Mouse (Mus musculus) heart, embryonic 10.5 days (tissue): Measurements from ENCODE around the gene Tapbp. TPM values are rescaled to one million over a fixed set of nuclear protein-coding genes. Genes with fewer than 3 reads are reported as not detected.
"Not testable (repeated sequence)": the region's sequence is repeated elsewhere in the genome, so short reads cannot be mapped to it uniquely, and the experiment has no call there.

ENCODE experiments used
- DNase-seq: peaks from one replicate; pipeline ENCODE4 v3.0.0-alpha.2; 2017; ENCODE audit warnings: low spot score
- H3K27ac ChIP-seq: fragments of 300-500 bp; sonication (generic); 2 replicates; pipeline ENCODE4 v1.5.1; 2016; ENCODE audit warnings: mild to moderate bottlenecking
- H3K27me3 ChIP-seq: fragments of 300-500 bp; sonication (generic); 2 replicates; pipeline ENCODE4 v1.6.1; 2016; ENCODE audit warnings: mild to moderate bottlenecking; ENCODE audit not compliant: poor library complexity, insufficient read depth, severe bottlenecking
- H3K36me3 ChIP-seq: fragments of 300-500 bp; sonication (generic); 2 replicates; pipeline ENCODE4 v1.6.1; 2016; ENCODE audit warnings: mild to moderate bottlenecking, moderate library complexity
- H3K4me1 ChIP-seq: fragments of 300-500 bp; sonication (generic); 2 replicates; pipeline ENCODE4 v1.6.1; 2016; ENCODE audit warnings: mild to moderate bottlenecking
- H3K4me3 ChIP-seq: fragments of 300-500 bp; sonication (generic); 2 replicates; pipeline ENCODE4 v1.5.1; 2016; ENCODE audit warnings: mild to moderate bottlenecking, moderate library complexity
- H3K9me3 ChIP-seq: fragments of 300-500 bp; sonication (generic); 2 replicates; pipeline ENCODE4 v1.6.1; 2016; ENCODE audit warnings: mild to moderate bottlenecking, moderate library complexity
- WGBS: fragments of 180-500 bp; shearing (Covaris S2); methylation state at CpG from one replicate; pipeline ENCODE4 v1.1.7; 2016; 5-methylcytosine and 5-hydroxymethylcytosine counted together
- polyA plus RNA-seq: library from polyadenylated mRNA; unstranded; fragments of >200 nt; fragmentation: Nextera tagmentation; extraction: Ambion mirVana; gene quantifications from 2 replicates; pipeline ENCODE4 v1.2.1, GENCODE M21; 2016

Gene Tapbp
- 13.9 and 20.5 TPM in 2 replicates for polyA plus RNA-seq

DNA sequence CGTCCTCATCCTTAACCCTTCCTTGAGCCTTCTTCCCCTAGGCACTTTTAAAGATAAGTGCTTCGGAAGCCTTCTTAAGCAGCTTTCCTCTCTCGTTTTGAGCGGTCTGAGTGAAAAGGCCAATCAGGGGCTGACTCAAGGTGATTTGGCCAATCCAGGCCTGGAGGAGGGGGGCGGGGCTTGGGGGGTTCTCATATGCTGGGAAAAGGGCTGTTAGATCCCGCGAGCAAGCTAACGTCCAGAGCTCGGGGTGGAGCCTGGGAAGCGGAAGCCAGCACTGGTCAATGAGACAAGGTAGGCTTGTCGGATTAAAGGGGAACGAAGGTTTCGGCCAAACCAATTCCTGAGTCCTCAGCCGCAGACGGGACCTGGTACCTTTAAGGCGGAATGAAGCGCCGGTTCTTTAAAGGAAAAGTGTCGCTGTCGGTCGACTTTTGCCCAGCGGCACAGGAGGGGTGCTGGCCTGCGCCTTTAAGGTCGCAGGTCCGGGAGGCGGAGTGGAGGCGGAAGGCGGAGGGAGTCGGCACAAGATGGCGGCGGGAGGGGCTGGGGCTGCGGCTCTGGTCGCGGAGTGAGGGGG lies at the start of gene Tapbp, which contains the start of gene Zbtb22:
Gene Tapbp (plus strand): TSS at position 229 of the 580 bp plus-strand sequence.
Gene Zbtb22 (plus strand): TSS at position 234 of the 580 bp plus-strand sequence.
- peak within 1 kb of the TSS; percentile 97 for H3K27ac ChIP-seq
- peaks cover 62% of the 10 kb centered on the region for H3K36me3 ChIP-seq
- peak within 1 kb of the TSS; percentile 81 for H3K4me3 ChIP-seq
- peak; percentile 100 for DNase-seq
- under 1% methylated on average over 34 of the region's 34 CpGs for WGBS
- H3K27me3 ChIP-seq: no peaks in the 10 kb centered on the region
- no peaks in the 10 kb centered on the region for H3K9me3 ChIP-seq
- peaks cover 56% of the 10 kb centered on the region for H3K4me1 ChIP-seq

DNA sequence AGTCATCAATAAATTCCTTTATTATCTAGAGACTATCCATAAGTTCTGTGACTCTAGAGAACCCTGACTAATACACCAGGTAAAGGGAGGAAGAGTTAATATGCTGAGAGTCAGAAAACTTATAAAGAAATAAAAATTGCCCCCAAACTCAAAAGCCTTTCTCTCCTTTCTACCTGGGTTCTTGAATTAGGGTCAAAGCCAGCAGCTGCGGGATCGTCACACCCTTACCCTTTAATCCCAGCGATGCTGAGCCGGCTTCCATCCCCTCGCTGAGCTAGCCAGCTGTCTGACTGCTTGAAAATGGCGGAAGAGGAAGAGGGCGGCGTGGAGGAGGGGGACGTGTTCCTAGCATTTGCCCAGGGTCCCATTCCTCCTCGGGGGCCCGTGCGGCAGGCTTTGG lies 42.2 kb upstream of the Tapbp start, which contains the start of gene Gm7029:
Gene Gm7029 (plus strand): TSS at position 301 of the 400 bp plus-strand sequence.
- H3K27me3 ChIP-seq, H3K4me3 ChIP-seq, H3K9me3 ChIP-seq, H3K4me1 ChIP-seq, H3K27ac ChIP-seq, DNase-seq: not testable (repeated sequence)
- H3K36me3 ChIP-seq: peaks cover 32% of the 10 kb centered on the region
- 54% methylated on average over 4 of the region's 12 CpGs for WGBS

DNA sequence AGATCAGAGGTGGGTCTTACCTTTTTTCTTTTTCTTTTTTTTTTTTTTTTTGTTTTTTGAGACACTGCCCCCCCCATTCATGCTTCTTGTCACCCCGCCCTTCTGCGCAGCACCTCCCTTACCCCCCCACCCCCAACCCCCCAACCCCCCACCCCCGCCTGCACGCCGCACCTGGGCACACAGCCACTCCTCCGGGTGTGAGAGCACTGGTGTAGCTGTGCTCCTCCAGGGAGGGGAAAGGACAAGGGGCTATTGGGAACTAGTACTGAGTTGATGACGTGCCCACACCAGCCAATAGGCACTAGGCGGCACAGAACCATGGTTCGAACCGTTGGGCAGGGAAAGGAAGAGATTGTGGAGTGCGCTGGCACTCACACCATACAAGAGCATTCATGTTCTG lies 41.3 kb upstream of the Tapbp start:
- H3K27ac ChIP-seq: no peak overlapping the region
- 84% methylated on average over 11 of the region's 11 CpGs for WGBS

DNA sequence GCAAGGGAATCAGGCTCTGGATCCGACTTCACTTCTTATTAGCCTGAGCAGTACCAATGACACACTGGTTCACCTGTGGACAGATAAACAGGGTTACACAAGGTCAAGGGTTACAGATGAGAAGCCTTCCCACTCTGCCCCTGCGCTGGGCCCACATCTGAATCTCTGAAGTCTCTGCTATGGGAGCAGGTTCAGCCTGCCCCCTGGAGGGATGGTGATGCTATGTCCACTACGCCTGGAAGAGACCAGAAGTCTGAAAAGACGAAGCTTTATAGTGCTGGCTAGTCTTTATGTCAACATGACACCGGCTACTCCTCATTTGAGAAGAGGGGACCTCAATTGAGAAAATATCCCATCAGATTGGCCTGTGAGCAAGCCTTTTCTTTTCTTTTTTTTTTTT lies 39.9 kb upstream of the Tapbp start:
- not testable (repeated sequence) for H3K27ac ChIP-seq, H3K4me1 ChIP-seq, H3K27me3 ChIP-seq, DNase-seq, H3K4me3 ChIP-seq, H3K9me3 ChIP-seq
- 76% methylated on average over 5 of the region's 5 CpGs for WGBS
- H3K36me3 ChIP-seq: peaks cover 49% of the 10 kb centered on the region

More for the DNA sequence above, 41.3 kb upstream of the Tapbp start:
- Histone ChIP-seq H3K36me3 (peaks cover 40% of the 10 kb centered on the region), H3K9me3 (no peaks in the 10 kb centered on the region), H3K4me1 (no peaks in the 10 kb centered on the region), H3K27me3 (no peaks in the 10 kb centered on the region), H3K4me3 (no peak overlapping the region)
- no peak for DNase-seq

DNA sequence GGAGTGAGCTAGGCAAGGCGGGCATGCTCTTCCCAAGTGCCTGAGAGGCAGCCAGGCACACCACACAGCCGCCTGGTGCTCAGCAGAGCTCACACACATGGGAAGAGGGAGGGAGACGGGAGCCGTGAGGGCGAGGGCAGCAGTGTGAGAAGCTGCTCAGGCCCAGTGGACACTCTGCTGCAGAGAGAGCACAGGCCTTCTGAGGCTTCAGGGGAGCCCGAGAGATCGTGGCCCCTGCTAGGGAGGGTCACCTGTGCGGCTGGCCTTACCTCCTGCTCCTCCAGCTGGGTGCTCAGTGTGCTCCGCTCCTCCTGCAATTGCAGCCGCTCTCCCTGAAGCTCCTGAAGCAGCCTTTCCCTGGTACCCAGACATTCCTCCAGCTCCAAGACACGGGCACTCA lies 31.4 kb upstream of the Tapbp start:
- H3K4me3 ChIP-seq, H3K9me3 ChIP-seq, H3K27me3 ChIP-seq, DNase-seq, H3K27ac ChIP-seq: not testable (repeated sequence)
- WGBS: 90% methylated on average over 10 of the region's 11 CpGs
- Histone ChIP-seq H3K4me1 (peaks cover 10% of the 10 kb centered on the region), H3K36me3 (peaks cover 63% of the 10 kb centered on the region)

DNA sequence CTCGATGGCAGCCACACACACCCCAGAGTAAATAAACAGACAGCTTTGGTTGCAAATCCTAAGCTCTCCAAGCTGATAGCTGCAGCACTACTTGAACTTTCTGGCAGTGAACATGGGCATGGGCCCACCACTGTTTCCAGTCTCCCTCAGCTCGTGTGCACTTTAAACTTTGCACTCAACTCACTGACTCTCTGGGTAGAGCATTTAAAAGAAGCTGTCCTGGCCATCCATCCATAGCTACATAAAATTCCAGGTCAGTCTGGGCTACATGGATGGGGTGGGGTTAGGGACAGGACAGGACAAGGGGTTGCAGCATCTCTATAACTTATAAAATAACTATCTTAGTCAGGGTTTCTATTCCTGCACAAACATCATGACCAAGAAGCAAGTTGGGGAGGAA lies 27.9 kb upstream of the Tapbp start:
- H3K4me3 ChIP-seq, H3K9me3 ChIP-seq, H3K27me3 ChIP-seq, DNase-seq, H3K27ac ChIP-seq: not testable (repeated sequence)
- peaks cover 35% of the 10 kb centered on the region for H3K36me3 ChIP-seq
- 29% methylated on average over 2 of the region's 2 CpGs for WGBS
- peaks cover 11% of the 10 kb centered on the region for H3K4me1 ChIP-seq

DNA sequence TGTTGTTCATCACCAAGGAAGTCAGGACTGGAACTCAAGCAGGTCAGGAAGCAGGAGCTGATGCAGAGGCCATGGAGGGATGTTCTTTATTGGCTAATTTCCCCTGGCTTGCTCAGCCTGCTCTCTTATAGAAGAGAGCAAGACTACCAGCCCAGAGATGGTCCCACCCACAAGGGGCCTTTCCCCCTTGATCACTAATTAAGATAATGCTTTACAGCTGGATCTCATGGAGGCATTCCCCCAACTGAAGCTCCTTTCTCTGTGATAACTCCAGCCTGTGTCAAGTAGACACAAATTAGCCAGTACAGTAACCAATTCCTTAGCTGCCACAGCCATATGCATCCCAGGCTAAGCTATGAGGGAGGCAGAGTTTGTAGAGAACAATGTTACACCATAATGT lies 27.5 kb upstream of the Tapbp start:
- Histone ChIP-seq H3K4me1 (peaks cover 11% of the 10 kb centered on the region), H3K36me3 (peaks cover 31% of the 10 kb centered on the region)
- not testable (repeated sequence) for H3K27me3 ChIP-seq, H3K9me3 ChIP-seq, DNase-seq, H3K27ac ChIP-seq, H3K4me3 ChIP-seq

DNA sequence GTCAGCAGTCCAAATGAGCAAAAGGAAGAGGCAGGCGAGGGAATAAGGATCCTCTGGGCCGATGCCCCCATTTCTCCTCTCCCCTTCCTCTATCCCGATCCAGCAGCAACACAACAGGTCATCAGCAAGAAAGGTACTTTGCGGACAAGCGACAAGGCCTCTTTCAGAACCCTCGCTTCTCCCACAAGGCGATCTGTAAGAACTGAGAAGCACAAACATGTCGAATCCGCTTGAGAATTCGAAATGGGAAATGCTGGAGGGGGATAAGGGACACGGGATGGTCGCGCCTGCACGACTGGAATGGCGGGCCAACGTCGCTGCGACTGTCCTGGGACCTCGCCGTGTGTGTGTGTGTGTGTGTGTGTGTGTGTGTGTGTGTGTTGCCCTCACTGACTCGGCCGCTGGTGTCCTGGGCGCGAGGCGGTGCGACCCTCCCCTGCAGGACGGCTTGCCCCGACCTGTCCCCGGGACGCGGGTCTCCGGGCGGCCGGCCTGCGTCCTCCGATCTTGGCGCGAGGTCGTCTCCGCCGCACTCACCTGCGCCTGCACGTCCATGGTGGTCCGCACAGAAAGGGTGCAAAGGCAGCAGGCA lies 25.7 kb upstream of the Tapbp start:
- Histone ChIP-seq H3K27ac (peak overlapping the region; percentile 89), H3K4me3 (peak overlapping the region; percentile 77), H3K4me1 (peaks cover 11% of the 10 kb centered on the region), H3K36me3 (peaks cover 19% of the 10 kb centered on the region)
- WGBS: under 1% methylated on average over 42 of the region's 44 CpGs
- H3K9me3 ChIP-seq, H3K27me3 ChIP-seq: not testable (repeated sequence)
- DNase-seq: peak; percentile 73

DNA sequence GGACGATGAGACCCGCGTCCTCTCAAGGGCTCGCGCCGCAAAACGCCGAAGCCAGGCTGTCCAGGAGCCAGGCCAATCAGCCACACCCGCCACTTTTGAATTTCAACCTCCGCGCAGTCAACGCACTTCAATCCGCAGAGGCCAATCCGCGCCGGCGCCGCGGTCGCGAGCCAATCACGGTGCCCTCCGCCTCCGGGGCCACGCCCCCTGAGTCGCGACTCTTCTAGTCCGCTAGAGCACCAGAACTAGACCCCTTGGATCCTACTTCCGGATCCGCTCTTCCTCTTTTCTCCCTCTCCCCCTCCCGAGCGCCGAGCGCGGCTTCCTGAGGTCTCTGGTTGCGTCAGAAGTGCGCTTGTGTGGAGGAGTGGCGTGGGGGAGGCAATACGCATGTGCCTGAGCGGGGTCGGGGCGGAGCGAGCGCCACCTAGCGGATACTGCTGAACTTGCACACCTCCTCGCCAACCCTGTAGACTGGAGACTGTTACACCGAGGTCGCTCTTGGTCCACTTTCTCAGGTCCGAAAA lies 25.1 kb upstream of the Tapbp start, which contains the start of gene Kifc1:
Gene Kifc1 (minus strand): TSS at position 129 of the 527 bp plus-strand sequence.
- peak within 1 kb of the TSS; percentile 89 for H3K27ac ChIP-seq
- no peaks in the 10 kb centered on the region for H3K9me3 ChIP-seq
- H3K4me1 ChIP-seq: peaks cover 11% of the 10 kb centered on the region
- H3K27me3 ChIP-seq: no peaks in the 10 kb centered on the region
- peak; percentile 100 for DNase-seq
- H3K4me3 ChIP-seq: peak within 1 kb of the TSS; percentile 77
- WGBS: under 1% methylated on average over 49 of the region's 49 CpGs
- H3K36me3 ChIP-seq: peaks cover 15% of the 10 kb centered on the region

DNA sequence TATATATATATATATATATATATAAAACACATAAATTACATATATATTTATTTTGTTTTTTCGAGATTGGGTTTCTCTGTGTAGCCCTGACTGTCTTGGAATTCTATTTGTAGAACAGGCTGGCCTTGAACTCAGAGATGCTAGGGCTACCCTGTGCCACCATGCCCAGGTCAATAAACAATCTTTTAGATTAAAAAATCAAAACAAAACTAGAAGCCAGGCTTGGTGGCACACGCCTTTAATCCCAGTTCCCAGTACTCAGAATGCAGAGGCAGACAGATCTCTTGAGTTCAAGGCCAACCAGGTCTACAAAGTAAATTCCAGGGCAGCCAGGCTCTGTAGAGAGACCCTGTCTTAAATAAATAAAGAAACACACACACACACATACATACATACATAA lies 24.3 kb upstream of the Tapbp start:
- peaks cover 11% of the 10 kb centered on the region for H3K4me1 ChIP-seq
- no peaks in the 10 kb centered on the region for H3K9me3 ChIP-seq
- no peak overlapping the region for H3K27ac ChIP-seq
- 63% methylated on average over 2 of the region's 2 CpGs for WGBS
- no peak overlapping the region for H3K4me3 ChIP-seq
- H3K27me3 ChIP-seq: no peaks in the 10 kb centered on the region
- peaks cover 7% of the 10 kb centered on the region for H3K36me3 ChIP-seq
- no peak for DNase-seq

DNA sequence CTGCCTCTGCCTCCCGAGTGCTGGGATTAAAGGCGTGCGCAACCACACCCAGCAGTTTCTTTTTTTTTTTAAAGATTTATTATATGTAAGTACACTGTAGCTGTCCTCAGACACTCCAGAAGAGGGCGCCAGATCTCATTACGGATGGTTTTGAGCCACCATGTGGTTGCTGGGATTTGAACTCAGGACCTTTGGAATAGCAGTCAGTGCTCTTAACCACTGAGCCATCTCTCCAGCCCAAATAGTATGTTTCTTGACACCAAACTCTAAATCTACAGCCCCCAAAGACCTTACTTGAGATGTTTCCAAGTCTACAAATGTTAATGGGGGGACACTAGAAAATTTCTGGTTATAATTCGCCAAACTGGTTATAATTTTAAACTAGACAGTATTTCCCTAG lies 23.8 kb upstream of the Tapbp start:
- H3K9me3 ChIP-seq, DNase-seq, H3K27me3 ChIP-seq, H3K36me3 ChIP-seq, H3K27ac ChIP-seq, H3K4me3 ChIP-seq: not testable (repeated sequence)
- 62% methylated on average over 6 of the region's 6 CpGs for WGBS
- H3K4me1 ChIP-seq: peaks cover 11% of the 10 kb centered on the region

DNA sequence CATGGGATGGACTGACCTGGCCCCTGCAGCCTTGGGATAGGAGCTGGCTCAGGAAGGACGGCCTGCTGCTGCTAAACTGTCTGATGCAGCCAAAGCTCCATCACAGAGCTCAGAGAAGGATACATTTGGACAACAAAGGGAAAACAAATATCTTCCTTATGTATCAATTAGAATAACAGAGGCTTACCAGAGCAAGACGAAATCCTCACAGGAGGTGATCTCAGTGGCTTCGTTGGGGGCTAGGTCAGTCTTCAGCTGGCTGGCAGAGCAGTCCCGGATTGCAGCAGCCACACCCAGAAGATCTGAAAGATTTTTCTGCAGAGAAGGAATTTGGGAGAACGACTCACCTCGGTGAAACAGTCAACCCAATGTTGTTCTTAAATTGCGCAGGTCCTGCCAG lies 23.3 kb upstream of the Tapbp start:
- no peaks in the 10 kb centered on the region for H3K9me3 ChIP-seq
- no peaks in the 10 kb centered on the region for H3K27me3 ChIP-seq
- DNase-seq: no peak
- H3K4me3 ChIP-seq: no peak overlapping the region
- WGBS: 32% methylated on average over 7 of the region's 7 CpGs
- peaks cover 11% of the 10 kb centered on the region for H3K4me1 ChIP-seq
- no peaks in the 10 kb centered on the region for H3K36me3 ChIP-seq
- no peak overlapping the region for H3K27ac ChIP-seq

DNA sequence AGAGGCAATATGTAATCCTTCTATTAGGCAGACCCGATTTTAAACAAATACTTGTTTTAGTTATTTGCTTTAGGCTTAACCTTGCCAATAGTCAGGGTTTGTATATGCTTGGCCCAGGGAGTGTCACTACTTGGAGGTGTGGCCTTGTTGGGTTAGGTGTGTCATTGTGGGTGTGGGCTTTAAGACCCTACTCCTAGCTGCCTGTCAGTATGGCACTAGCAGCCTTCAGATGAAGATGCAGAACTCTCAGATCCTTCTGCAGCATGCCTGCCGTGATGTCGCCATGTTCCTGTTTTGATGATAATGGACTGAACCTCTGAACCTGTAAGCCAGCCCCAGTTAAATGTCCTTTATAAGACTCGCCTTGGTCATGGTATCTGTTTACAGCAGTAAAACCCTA lies 22.7 kb upstream of the Tapbp start:
- 73% methylated on average over 4 of the region's 4 CpGs for WGBS

More for the DNA sequence above, 22.7 kb upstream of the Tapbp start:
- not testable (repeated sequence) for H3K27ac ChIP-seq, H3K9me3 ChIP-seq, H3K4me3 ChIP-seq, H3K27me3 ChIP-seq, H3K36me3 ChIP-seq, DNase-seq
- peaks cover 11% of the 10 kb centered on the region for H3K4me1 ChIP-seq
